Mouse (Mus musculus): Measurements from ENCODE around the gene Acot7.

Gene Acot7

DNA sequence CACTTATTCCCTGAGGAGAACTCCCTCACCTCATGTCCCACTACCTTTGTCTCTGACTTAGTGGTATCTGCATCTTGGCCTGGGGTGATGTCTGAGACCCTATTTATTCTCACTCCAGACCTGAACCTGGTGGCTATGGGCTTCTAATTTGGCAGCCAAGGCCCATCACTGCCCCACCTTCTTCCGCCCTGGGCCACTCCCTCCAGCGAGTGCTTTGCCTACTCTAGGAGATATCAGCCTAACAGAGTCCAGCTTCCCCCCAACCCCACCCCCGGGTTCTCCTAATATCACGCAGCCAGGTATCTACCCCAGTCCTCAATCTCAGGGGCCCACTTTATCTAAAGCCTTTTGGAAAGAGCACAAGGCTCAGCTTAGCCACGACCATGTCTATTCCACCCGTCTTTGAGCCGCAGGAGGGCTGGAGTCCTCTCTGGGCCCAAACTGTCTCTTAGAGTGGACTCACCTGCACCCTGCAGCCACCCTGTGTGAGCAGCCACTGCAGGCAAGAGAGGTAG is 26.4 kb upstream of the Acot7 start:
- no peak for DNase-seq (ENCODE audit: low read depth, low spot score)

DNA sequence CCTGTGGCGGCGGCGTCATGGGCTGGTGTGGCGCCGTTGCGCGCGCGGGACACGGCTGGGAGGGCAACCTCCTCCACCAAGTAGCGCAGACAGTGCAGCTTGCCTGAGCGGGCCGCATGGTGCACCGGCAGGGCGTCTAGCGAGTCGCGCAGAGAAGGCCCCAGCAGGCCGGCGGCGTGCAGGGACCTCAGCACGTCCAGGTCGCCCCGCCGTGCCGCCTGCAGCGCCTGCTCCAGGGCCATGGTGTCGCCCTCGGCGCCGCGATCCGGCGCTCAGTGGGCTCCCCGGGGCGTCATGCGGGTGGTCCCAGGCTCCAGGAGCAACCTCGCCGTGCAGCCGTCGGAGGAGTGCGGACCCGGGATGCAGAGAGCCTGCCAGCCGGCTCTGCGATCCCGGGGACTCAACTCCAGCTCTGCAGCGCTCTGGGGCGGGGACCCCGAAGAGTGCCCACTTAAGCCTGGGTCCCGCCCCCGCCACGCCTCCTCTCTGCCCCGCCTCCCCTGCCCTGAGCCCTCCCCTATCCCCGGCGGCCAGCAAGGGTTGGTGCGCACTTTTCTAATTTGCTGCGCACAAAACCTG is 25.9 kb upstream of the Acot7 start, which contains the start of gene Espn:
Gene Espn, minus strand, starts transcription at position 406 of the 579 bp plus-strand sequence.
- no peak for DNase-seq (ENCODE audit: low read depth, low spot score)

DNA sequence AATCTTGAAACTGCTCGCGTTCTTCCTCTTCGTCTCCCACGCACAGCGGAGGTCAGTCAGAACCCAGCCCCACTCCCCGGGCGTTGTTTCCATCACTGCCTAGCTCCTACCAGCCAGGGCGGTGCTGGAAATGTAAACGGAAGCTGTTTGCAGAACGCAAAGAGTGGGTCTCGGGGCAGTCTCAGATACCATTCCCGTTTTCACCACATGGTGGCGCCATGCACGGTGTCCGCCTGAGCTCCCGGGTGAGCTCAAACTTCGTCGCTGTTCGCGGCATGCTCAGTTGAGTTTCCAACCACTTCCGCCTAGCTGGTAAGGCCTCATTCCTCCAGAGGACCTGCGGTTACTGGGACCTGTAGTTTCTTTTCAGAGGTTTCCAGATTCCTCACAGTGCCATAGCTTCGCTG is 24.2 kb upstream of the Acot7 start:
- peak; percentile 82 for DNase-seq (ENCODE audit: low read depth, low spot score)

DNA sequence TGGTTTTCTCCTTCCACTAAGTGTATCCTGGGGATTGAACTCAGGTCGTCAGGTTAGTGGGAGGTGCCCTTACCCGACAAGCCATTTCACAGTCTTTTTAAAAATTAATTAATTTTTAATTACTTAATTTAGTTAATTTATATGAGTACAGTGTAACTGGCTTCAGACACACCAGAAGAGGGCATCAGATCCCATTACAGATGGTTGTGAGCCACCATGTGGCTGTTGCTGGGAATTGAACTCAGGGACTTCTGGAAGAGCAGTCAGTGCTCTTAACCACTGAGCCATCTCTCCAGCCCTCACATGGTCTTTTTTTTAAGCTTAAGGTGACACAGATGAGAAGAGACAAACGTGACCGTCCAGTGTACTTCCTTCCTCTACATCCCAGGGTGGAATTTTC is 22.9 kb upstream of the Acot7 start:
- no peak for DNase-seq (ENCODE audit: low read depth, low spot score)

DNA sequence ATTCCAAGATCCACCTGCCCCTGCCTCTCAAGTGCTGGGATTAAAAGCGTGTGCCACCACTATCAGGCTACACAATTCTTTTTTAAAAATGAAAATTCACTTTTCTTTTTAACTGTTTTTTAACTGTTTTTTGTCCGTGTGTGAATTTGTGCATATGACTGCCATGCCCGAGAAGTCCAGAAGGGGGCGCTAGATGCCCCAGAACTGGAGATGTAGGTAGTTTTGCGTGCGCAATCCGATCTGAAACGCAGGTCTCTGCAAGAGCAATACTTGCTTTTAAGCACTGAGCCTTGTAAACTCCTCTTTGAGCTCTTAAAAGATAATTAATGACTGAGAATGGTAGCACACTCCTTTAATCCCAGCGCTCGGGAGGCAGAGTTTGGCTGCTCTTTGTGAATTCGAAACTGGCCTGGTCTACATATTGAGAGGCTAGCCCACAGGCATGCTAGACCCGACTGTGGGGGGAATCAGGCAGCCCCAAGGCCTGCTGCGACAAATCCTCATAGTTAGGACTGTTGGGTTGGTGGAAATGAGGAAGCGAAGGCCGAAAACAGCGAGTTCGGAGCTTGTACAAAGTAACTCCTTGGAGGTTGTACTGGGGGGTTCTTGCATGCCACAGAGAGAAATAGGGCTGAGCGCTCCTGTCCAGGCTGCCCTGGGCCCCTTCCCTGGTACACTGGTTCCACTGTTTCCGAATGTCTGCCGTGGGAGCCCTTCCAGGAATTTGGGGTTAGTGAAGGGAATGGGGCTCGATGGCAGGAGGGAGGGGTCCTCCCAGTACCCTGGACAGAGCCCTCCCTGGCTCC is 20.0 kb upstream of the Acot7 start:
- DNase-seq (ENCODE audit: low read depth, low spot score) = no peak

DNA sequence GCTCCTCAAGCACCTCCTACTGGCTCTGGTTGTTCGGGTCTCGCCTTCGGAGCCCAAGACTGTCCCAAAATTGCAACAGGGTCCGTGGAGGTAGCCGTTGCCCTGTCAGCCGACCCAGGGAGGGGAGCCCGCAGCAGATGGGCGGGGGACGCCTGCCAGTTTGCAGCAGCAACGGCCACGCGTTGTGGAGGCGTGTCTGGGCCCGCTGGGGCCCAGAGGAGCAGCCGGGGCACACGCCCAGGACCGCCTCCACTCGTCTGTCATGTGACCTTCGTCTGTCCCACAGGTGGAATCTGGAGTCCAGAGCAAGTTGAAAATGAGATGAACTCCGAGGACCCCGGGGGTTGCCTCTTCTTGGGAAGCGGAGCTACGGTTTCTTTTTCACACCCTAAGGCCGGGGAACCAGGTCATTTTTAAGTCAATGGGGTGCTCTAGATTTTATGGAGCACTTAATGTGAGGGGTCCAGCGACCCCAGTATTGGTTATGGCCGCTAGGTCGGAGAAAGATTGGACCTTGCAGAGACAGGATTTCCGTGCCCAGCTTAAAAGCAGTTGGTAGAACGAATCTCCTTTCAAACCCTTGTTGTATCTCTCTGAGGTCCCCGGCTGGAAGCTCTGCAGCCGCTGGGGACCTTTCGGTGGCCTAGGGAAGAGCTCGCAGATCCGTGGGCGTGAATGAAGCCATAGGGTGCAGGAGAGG is 19.2 kb upstream of the Acot7 start, which contains the start of gene Hes2:
Gene Hes2, plus strand, starts transcription at position 283 of the 700 bp plus-strand sequence.
- DNase-seq (ENCODE audit: low read depth, low spot score) = no peak

DNA sequence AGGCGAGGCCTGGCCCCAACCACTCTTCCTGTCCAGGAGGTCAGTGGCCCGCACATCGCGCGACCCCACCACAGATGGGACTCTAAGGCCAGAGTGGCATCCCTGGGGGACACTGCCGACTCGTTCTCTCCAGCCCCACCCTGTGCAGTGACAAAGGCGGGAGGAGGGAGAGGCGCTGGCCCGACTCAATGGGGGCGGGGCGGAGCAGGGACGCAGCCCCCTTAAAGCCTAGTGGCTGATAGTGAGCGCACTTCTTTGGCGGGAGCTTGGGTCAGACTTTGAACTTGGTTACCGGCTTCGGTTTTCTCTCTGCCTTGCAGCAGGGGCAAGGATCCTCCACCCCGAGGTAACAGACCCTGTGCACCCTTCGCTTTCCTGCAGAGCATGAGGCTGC is 18.7 kb upstream of the Acot7 start:
- no peak for DNase-seq (ENCODE audit: low read depth, low spot score)

DNA sequence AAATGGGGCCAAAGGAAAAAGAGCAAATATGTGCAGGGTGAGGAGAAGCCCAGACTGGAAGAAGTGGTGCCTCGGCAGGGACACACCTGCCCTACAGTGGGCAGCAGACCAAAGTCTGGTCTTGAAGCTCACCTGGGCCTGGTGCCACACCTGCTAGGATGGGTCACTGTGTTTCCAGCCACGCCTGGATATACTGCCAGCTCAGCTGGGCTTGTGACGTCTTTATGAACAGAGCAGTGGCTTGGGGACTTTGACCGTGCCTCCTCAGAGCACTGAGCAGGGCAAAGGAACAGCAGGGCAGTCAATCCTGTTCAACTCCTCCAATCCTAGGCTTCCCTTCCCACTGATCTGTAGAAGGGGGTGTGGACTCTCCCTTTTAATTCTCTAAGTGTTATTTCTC is 17.2 kb upstream of the Acot7 start:
- no peak for DNase-seq (ENCODE audit: low read depth, low spot score)

DNA sequence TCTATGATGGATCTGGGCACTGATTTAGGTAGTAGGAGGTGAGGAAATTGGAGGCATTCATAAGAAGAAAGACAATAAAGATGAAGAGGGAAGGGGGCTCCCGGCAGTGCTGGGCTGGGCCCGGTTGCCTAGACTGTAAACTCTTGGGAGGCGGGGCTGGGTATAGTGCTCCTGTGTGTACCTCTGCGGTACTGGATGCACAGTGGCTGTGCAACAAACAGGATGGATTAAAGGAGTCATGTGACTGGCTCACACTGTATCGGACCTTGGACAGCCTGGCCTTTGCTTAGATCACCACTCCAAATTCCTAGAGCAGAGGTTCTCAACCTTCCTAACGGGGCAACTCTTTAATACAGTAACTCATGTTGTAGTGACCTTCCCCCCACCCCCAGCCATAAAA is 16.3 kb upstream of the Acot7 start:
- DNase-seq (ENCODE audit: low read depth, low spot score) = no peak

DNA sequence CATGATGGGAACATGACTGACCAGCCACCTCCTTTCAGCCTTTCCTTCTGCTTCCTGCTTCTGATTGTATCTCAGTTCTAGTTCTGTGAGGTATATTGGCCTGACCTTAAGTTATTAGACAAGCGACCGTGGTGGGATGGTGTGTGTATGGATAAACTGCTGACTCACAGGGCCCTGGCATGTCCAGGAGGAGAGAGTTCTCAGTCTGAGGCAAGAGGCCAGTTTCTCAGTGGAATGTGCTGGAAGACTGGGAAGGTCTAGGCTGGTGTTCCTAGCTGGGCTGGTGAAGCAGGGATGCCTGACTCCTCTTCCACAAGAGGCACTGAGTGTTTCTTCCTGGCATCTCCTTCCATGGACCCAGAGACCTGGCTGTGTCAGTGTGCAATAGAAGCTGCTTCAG is 15.2 kb upstream of the Acot7 start:
- no peak for DNase-seq (ENCODE audit: low read depth, low spot score)

DNA sequence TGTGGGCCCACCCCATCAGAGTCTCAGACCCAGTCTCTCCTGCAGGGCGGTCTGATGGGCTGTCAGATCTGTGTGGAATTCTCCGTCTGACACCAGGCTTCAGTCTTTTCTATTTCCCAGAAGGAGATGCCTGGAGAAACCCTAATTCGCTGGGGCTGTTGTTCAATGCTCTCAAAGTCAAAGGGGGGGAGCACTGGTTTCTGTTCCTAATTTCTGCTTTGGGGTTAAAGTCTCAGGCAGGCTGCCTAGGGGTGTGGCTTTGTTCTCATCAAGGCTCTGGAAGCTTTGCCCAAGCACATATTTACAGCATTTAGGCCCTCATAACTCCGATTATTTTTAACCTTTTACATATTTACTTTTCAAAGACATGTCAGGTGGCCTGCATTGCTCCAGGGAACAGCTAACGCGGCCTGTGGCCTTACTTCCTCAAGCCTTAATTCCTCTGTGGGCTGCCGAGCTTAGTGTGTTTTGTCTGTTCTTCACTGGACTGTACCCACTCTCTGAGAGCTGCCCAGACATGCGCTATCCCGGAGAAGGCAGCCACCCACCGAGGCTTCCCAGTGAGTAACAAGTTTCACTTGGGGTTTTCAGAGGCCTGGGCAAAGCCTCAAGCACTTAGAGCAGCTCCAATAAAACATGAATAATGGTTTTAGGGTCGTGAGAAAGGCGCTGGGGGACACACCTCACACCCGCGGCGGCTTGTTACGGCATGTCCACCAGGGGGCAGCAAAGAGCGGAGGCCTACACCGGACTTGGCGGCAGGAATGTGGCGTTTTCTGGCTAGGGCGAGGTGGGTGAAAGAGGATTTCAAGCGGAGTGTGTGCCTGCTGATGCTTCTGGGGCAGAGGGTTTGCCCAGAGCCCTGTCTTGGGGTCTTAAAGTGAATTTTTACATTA is 12.7 kb upstream of the Acot7 start:
- no peak for DNase-seq (ENCODE audit: low read depth, low spot score)

DNA sequence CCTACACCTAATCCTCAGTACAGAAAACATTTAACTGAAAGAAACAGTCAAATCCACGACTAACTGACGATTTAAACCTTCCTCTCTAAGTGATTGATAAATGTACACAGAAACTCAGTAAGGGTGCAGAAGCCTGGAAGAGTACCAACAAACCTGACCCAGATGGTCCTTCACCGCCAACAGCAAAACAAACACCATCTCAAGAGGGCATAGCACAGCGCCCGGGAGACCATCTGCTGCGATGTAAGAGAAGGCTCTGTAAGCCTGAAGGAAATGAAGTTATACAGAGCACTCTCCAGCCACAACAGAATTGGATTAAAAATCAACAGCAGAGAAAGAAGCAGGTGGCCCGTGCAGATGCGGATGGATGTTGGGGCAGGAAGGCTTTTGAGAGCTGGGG is 9.9 kb upstream of the Acot7 start:
- no peak for DNase-seq (ENCODE audit: low read depth, low spot score)

DNA sequence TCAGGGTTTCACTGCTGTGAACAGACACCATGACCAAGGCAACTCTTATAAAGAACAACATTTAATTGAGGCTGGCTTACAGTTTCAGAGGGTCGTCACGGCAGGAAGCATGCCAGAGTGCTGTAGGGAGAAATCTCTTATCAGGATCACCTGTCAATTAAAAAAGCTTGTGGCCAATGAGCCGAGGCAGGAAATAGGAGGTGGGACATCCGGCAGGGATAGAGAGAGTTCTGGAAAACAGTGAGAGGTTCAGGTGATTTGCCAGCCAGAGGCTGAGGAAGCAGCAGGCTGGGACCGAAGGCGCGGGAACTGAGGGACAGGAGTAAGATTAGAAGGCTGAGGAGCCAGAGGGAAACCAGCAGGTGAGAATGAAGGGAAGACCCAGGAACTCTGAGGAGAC is 8.8 kb upstream of the Acot7 start:
- no peak for DNase-seq (ENCODE audit: low read depth, low spot score)

DNA sequence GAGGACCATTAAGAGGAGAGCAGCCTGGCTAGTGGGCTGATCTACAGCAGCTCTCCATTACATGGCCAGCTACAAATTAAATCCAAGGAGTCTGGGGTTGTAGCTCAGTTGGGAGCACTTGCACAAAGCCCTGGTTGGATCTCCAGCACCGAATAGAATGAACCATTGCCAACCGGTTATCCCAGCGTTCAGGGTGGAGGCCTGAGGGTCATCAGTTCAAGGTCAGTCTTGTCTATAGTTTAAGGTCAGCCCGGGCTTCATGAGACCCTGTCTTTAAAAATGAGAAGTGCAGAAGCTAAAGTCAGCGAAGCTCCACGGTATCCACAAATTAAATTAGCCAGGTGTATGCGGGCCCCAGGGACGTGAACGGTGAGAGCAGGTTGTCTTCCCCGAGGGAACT is 7.6 kb upstream of the Acot7 start:
- DNase-seq (ENCODE audit: low read depth, low spot score) = no peak

DNA sequence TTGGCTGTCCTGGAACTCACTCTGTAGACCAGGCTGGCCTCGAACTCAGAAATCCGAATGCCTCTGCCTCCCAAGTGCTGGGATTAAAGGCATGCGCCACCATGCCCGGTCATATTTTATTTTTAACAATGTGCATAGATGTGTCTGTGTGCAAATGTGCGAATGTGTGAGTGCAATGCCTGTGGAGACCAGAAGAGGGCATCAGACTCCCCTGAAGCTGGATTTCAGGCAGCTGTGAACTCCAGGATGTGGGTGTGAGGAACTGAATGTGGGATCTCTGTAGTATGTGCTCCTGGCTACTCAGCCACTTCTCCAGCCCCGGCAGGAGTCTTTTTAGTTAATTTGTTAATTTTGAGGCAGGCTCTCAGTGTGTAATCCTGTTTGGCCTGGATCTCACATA is 6.4 kb upstream of the Acot7 start:
- DNase-seq (ENCODE audit: low read depth, low spot score) = no peak

DNA sequence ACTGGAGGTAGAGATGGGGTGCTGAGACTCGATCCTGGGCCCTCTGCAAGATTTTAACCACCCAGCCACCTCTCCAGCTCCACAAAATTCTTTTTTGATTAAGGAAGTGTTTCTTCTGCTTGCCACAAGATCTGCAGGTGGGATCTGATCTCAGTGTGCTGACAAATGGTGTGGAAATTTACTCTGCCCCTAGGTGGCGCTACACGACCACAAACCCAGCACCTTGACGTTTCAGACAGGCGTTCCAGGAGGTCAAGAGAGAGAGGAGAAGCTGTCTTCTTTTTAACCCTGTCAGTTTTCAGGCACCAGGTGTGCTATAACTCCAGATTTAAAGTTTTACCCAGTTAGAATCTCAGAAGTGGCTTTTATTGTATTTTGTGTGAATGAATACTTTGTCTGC is 4.9 kb upstream of the Acot7 start:
- DNase-seq (ENCODE audit: low read depth, low spot score) = no peak

DNA sequence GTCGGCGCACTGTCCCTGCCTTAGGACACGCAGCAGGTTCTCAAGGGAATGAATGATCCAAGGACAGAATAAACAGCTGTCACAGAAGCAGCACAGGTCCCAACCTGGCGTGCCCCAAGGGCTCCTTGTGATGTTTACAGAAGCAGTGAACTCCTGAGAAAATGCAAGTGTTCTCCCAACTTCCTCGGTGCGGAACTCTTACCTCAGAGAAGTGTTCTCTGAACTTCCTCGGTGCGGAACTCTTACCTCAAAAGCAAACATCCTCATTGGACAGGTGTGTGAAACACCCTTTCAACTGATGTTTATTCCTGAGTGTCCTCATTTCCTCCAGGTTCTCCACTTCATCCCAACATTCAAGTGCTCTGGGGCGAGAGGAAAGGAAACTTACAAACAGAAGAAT is 4.0 kb upstream of the Acot7 start:
- no peak for DNase-seq (ENCODE audit: low read depth, low spot score)

DNA sequence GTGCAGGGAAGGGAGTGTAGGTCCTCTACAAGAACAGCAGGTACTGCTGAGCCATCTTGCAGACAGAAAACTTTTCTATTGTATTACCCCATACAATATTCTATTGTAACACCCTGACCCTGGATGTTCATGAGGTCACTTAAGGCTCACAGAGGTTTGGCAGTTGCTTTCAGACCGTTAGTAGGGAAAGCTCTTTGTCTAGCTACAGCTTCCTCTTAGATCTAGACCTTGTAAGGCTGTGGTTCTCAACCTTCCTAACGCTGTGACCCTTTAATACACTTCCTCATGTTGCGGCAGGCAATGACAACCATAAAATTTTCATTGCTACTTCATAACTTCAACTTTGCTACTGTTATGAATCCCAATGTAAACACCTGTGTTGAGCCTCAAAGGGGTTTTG is 1.3 kb upstream of the Acot7 start:
- no peak for DNase-seq (ENCODE audit: low read depth, low spot score)

DNA sequence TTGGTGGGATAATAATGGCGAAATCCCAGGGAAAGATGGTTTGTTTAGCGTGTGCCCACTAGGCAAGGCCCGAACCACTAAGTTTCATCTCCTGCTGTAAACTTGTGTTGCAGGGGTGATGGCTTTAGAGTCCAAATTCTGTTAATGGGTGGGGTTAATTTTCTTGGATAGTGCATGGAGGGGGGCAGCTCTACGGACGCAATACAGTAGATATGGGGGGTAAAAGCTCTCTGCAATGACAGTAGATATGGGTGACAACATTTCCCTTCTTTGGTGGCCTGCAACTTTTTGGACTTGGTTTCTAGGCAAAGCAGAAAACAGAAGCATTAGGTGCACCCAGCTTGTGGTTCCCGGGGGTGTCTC is 779 bp upstream of the Acot7 start:
- DNase-seq (ENCODE audit: low read depth, low spot score) = no peak

DNA sequence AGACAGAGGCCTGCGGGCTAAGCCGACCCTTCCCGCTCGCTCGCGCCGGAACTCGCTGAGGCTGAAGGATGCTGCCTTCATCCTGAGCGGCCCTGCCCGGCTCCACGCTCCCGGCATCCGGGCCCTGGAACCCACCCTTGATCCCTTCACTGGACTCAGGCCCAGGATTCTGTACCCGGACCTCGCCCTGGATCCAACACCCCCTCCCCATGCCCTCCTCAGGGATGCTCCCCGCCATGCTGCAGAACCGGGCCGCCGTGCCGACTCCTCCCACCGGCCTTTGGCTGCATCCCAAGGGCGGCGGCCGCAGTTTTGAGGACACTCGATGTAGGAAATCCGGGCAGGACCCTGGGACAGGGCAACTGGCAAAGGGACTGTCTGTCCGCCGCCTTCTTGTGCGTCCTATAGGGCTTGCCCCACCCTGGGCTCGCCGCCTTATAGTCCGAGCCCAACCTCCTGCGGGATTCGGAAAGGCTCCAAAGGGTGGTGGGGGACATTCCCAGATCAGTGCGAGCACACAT is 470 bp downstream of the Acot7 start:
- DNase-seq (ENCODE audit: low read depth, low spot score) = no peak

DNA sequence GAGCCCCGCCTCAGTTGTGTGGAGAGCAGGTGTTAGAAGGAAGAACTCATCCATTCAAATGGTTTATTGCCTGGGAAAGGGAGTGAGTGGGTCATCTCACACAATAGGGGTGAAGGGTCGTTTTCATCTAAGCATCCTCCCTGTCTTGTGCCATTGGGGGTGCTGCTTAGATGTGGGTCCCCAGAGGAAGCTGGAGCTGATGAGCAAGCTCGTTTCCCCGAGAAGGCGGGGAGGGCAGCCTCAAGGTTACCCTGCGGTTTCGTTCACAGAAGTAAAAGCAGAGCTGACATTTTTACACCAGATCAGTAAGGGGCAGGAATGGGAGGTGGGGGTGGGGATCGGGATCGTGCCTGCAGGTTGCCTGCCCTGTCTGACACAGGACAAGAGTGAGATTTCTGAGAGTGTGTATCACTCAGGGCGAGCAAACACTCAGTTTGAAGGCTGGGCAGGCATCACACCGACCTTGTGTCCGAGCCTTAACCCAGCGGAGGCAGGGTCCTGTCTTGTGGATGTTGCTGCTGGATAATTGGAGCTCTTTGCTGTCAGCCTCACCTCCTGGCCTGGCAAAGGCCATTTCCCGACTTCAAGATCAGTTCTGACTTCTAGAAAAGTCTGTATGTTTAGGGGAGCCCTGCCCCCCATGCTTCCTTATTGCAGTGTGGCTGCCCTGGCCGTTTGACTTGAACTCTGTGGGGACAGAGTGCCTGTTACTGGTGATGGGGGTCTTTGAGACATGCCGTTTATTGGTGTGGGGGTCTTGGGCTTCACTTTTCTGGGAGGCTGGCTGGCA is 1.2 kb downstream of the Acot7 start:
- DNase-seq (ENCODE audit: low read depth, low spot score) = no peak

Measured in WW6 (cell line).